Mouse (Mus musculus) c-Kit-negative CD71-positive TER-119-positive erythroid progenitor cells, embryonic 14.5 days (primary cell): ENCODE data around the gene Arl15.

Experiments
- DNase-seq: peaks from one replicate; pipeline ENCODE4 v3.0.0-alpha.2; 2013; ENCODE audit warnings: low read depth, low spot score

Gene Arl15

DNA sequence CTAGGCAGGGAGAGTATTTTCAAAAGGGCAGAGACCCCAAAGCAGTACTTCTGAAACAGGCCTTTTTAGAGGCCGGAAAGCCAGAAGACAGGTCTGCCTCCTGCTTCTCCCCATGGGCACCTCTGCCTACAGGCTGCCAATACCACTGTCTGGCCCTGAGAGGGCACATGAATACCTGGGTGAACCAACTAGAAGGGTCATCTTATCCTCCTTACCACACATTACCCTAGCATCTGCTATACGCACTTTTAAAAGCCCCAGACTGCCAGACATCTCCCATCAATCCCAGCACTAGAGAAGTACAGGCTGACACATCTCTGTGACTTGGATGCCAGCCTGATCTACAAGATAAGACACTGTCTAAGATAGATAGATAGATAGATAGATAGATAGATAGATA is 259.0 kb downstream of the Arl15 start:
- DNase-seq, result no peak

DNA sequence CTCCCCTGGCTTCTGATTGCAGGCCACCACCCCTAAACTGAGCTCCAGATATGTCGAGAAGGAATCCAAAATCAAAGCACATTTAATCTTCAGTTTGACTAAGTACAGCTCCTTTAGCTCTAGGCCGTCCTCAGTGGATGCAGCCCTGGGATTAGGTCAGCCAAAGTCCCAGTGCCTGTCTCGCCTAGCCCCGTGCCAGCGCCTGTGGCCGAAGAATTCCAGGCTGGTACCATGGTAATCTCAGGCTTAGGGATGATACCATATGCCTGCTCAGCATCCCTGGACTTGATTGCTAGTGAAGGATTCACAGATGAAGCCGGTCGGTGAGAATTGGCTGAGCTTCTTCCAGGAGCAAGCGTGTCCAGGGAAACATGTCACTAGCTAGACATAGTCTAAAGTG is 261.4 kb downstream of the Arl15 start:
- no peak for DNase-seq

DNA sequence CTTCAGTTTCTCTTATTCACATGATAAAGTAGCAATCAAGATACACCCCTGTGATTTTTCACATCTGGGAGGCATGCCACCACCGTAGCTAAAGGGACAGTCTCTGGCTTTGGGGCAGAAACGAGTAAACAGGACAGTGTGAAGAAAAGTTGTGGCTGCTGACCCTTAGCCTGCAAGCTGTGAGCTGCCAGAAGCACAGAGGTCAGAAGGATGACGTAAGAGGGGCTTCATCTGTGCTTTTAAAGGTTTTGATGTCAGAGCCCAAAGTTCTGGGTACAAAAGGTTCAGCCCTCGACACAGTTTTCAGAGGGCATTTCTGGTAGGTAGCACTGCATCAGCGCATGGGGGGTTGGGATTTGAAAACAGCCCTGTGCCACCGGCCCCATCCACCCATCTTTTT is 266.0 kb downstream of the Arl15 start:
- no peak for DNase-seq

DNA sequence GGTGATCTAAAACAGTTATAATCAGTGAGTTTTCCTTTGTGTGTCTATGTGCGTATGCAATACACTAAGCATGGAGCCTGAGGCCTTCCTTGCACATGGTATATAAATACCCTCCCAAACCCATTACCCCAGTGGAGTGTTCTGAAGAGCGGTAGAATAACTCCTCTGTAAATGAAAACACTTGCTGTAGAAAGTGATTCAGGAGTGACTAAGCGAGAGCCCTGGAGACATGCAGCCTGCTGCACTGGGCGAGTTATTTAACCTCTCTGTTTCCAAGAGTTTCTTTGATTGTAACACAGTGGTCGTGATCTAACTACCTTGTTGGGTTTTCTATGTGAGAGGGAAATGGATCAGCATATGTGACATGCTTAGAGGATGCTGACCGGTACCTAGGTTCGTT is 266.9 kb downstream of the Arl15 start:
- DNase-seq, result no peak

DNA sequence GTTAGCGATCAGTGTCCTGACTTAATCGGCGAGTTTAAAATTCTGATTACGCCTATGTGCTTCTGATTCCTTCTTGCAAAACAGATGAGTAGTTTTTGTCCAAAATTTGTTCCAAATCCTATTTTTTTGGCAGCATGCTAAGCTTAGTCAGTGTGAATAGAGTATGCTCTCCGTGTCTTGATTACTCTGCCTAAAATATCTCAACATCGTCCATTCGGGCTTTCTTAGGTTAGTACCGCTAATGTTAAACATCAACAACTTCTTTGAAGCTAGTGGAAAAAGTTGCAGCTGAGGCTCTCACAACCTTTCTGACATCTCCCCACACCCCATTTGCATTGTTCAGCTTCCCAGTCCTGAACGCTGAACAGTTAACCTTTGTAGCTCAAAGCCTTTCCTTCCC is 269.8 kb downstream of the Arl15 start:
- no peak for DNase-seq

DNA sequence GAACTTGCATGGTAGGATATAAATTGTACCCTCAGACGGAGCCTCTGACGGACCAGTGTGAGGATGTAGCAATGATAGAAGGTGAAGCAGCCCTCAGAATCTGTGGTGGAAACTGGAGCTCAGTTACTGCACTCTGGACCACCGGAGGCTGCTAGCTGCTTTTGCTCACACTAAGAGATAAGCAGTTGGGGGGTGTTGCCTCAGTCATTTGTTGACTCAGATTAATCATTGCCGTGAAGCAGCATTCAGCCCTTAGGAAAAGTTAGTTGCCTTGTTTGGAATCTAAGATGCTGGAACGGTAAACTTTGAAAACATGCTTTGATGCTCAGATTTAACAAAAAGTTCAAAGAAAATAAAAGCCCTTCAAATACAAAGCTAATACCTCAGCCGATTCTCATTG is 270.7 kb downstream of the Arl15 start:
- DNase-seq, result no peak

DNA sequence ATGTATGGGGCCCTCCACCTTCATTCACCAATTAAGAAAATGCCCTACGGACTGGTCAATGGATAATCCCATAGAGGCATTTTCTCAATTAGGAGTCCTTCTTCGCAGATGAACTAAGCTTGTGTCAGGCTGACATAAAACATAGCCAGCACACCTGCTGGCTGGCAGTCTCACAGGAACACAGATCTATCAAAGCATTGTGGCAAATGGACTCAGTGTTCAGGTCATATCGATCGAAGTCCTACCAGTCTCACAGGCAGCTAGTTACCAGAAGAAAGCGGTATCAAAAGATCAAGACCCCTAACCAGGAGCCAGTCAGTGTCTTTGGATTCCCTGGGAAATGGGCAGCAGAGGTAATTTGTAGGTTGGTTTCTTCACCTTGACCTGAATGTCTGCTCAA is 274.1 kb downstream of the Arl15 start:
- DNase-seq, result no peak

DNA sequence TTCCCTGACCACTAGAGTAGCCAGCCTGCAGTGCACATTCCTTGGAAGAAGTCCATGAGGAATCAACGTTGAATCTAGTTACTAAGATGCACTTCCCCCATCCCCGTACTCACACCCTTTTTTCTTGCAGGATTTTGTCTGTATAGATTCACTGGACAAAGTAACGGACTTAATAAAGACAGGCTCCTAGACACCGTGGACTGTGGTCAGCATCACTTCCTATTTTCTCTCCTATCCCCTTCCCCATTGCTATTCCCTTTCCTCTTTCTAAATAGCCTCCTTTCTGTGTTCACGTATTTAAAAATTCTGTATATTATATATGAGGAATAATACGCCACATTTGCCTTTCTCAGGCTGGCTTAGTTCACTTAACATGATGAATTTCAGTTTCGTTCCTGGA is 277.1 kb downstream of the Arl15 start:
- no peak for DNase-seq

DNA sequence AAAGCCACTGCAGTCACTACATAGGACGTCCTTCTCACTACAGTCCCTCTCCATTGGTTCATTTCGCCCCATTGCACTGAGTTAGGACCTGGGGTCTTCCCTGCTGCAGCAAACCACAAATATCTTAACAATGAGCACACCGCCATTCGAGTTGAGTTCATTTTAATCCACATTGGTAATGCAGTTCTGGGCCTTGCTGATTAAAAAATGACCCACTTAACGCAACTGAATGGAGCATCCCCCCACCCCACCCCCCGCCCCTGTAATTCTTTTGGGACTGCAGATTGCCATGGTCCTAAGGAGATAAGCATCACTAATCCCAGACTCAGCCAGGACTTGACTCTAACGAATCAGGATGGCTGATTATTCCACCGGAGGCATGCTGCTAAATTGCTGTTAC is 280.2 kb downstream of the Arl15 start:
- no peak for DNase-seq

DNA sequence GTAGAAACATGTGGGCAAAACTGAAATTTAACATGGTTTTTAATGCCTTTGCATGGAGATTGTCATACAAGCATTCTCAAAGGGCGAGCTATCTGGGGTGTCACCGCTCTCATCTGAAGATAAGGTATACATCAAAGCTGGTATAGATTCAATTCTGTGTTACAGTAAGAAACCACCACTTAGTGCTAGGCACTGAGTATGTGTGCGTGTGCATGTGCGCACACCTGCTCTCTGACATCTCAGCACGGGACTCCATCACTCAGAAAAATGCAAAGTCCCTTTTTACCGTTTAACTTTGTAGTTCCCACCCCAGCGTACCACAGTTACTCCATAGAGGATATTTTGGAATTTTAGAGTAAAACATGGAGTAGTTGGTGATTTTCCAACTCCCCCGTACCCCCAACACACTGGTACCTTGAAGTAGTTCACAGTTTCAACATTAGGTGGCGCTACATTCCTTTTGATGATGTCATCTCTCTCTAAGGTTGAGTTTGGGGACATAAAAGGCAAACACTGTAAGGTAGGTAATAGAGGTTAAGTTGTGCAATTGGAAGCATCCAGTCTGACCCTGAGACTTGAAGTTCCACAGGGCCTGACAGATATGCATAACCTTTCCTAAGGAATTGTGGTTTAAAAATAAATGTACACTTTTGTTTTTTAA is 281.5 kb downstream of the Arl15 start:
- DNase-seq, result no peak

DNA sequence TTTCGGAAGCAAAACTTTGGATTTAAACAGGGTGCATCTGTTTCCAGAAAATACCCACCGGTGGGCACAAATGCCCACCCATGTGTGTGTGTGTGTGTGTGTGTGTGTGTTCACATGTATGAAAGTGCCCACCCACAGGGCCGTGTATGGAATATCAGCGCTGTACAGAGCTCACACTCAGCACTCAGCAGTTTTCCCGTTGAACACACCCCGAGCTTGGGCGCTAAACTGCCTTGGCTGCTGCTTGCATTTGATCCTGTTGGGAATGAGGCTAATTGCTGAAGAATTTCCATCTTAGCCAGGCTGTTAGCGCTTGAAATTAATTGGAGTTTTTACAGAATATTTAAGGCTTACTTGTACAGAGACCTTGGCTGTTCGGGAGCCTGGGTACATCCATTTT is 282.9 kb downstream of the Arl15 start:
- DNase-seq, result no peak

DNA sequence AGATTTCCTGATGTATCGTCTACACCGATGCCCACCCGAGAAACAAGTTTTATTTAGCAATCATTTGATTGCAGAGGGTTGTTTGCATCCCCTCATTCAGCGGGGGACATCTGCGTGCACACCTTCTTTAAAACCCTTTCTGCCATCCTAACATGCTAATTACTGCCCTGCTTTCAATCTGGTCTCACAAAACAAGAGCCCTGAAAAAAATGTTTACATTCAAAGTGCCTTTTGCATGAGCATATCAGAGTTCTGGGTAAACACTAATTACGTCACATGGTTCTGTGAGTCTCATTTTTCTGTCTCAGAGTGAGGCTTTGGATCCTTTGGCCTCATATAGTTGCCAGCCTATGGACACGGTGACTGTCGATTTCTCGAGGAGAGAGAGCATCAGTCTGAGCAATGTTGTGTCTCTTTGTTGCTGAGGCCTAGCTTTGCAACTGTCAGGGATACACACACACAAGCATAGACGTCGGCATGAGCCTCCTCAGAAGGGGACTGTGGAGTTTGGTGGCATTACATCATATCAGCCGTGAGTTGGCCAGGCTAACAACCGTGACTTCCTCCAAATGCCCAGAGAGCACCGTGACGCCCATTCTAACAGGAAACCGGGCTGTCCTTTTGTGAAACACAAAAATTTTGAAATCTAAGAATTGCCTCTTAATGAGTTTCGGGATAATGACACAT is 283.4 kb downstream of the Arl15 start:
- DNase-seq, result no peak

DNA sequence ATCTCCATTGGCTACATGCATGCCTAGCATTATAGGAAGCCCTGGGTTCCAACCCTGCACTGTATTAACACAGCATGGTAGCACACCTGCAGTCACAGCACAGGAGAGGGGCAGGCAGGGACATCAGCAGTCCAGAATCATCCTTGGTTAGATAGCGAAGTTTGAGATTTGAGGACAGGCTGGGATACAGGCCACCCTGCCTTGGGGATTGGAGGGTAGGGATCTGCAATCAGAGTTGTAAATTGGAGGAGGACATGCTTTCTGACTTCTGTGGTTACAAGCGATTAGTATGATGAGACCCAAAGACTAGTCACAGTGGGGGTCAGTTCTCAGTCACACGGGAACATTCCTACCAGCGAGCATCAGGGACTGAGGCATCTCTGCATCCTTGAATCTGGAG is 284.5 kb downstream of the Arl15 start:
- no peak for DNase-seq

DNA sequence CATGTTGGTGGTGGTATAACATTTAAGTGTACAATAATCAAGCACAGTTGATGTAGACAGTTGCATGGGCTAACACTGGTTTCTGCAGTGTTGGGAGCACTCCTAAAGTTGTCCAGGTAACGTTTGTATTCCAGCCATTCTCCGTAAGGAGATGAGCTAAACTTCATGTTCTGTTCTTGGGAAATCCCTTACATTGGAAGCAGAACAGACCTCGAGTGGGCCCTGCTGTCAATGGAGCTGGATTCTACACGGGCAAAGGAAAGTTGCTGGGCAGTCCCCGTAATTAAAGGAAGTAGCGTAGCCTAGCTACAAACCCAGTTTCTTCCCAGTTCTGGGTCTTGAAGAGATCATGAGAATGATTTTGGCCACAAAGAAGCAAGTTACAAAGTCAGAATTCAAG is 285.4 kb downstream of the Arl15 start:
- no peak for DNase-seq

DNA sequence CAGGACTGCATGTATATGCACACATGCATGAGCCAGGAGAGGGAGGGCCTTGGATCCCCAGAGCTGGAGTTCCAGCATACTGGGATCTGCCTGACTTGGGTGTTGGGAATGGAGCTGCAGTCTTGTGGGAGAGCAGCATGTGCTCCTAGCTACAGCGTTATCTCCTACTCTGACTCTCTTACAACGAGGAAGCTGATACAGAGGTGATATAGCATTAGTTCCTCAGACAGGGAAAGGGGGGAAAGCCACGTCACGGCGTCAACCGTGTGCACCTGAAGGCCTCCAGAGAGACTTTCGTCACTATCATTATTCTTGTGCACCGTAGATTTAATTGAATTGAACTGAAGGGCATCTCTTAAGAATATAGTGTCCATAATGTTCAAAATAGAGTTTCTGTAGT is 286.2 kb downstream of the Arl15 start:
- DNase-seq, result no peak

DNA sequence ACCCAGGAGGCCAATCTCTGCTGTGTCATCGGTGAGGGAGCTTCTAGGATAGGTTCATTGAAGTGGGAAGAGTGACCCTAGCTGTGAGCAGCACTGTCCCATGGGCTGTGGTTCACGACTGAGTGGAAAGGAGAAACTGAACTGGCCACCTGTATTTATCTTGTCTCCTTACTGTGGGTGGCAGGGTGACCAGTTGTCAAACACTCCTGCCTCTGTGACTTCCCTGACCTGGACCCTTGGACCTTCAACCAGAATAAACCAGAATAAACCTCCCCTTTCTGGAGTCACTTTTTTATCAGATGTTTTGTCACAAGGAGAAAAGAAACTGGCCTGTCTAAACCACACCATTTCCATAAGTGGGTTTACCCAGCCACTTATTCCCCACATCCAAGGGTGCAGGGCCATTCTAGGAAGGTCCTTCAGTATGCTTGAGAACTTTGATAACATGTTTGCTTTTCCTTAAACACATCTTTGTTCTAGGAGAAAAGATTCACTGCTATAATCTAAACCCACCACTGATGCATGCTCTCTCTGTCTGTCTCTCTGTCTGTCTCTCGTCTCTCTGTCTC is 289.3 kb downstream of the Arl15 start:
- DNase-seq, result no peak

DNA sequence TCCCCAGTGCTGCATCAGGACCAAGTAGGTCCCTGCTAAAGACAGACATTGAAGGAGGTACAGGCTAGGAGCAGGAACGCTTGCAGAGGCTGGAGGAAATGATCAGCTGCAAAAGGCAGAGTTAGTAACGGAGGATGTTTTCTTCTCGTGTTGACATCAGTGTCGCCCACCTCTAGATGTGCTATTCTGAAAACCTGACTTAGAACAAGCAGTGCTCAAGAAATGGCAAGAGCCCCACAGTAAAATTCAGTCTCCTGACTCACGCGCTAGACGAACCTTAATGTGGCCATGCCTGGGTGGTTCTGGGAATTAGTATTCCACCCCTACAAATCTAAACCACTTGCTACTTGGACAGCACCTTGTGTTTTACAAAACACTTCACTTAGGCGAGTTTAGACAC is 291.1 kb downstream of the Arl15 start:
- DNase-seq, result no peak

DNA sequence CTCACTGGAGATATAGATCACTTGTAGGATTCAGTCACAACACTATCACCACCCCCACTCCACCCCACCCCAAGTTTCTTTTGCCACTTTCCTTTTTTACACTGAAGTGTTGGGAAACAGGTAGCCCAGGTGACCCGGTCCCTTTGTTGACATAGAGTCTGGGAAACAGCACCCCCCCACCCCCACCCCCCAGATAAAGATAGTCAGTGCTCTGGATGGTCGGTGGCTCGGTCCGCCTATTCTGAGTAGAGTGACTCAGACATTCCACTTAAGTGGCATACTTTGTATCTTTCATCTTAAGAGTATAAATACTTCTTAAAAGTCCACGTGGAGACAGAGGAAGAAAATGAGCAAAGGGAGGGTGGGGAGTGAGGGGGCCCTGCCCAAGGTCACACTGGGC is 292.0 kb downstream of the Arl15 start:
- no peak for DNase-seq

DNA sequence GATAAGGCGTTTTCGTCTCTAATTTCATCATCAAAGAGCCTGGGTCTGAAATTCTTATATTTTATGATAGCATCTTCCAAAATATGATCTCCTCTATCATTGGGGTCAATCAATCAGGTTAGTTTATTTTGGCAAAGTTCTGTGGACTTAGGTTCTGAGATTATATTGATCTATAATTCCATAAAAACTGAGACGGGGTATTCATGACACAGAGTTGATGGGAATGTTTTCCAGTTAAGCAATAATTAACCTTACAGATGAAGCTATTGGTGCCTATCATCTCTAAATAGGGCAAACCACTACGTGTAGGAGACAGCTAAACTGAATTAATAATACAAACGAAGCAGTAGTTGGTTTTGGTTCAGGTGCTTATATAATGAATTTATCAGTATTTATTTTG is 292.5 kb downstream of the Arl15 start:
- DNase-seq, result no peak

DNA sequence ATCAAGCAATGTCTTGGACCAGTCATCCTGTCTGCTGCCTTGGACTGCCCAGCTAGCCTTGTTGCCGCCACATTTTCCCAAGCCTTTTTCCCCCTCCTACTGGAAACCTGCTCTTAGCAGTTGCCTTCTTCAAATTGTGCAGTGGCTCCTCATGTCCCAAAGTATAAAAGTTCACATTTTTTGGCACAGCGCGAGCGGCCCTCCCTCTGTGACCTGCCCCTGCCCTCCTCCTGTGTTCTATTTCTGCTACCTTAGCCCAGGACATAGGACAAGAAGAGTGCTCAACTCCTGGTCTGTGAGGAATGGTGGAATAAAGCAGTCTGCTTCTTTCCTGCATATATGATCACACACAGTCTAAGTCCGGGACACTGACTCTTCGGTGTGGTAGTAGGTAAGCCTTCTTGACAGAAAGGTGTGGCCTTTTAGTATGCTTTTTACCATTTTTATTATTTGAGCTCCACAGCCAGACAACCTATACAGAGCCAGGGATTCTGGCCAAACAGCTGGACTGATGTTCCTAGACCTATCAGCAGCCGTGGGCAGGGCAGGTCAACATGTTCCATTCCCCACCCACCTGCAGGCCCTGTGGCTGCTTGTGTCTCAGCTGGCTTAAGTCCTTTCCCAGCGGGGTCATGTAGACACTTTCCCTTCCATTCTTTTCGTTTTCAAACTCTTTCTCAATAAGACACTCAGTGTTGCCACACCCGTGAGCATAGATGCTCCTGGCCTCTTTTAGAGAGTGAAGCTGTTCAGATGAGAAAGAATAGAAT is 293.6 kb downstream of the Arl15 start:
- no peak for DNase-seq

DNA sequence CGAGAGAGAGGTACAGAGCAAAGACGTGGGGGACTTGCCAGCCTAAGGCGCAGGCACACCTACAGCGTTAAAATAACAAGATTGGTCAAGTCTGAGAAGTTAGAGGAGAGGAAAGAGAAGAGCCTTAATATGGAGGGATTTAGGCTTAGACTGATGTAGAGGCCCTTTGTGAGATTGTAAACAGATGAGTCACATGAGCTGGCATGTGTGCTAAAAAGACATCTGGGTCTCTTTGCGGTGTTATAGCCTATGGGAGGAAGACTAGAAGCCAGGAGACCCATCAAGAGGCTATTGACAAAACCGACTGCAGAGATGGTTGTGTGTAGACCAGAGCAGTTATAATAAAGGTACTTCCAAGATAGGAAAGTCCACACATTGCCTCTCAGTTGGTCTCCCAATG is 296.5 kb downstream of the Arl15 start:
- no peak for DNase-seq

DNA sequence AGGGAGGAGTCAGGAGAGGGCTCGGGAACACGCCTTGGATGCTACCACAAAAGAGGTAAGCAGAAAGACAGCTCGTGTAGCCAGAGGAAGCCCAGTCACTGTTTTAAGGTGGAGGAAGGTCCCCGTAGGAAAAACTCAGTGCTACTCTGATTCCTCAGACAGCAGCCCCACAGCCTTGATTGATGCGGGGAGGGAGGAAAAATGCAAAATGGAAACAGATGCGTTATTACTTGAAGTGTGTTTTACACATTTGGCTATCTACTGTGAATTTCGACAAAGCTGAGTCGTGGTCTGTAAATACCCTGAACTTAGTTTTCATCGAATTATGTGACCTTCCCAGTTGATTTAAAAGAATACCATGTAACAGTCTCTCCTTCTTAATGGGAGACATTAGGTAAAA is 296.9 kb downstream of the Arl15 start:
- DNase-seq, result no peak
